Mouse (Mus musculus) left cerebral cortex, postnatal 36 days (tissue): ENCODE data around the gene Nr4a1. TPM values are rescaled to one million over a fixed set of nuclear protein-coding genes. Genes with fewer than 3 reads are reported as not detected.

Source experiments
- DNase-seq, 2 experiments: peaks; one replicate each; pipeline ENCODE4 v3.0.0; 2021 to 2022; ENCODE audit warnings: low spot score in 2 of 2, mixed read lengths in 1 of 2
- intact Hi-C: fragments of 180-260 bp; cut with DNase I; formaldehyde crosslinking; loops from one replicate; pipeline ENCODE4 v1.15.1; 2025
- total RNA-seq, 2 experiments: library from RNA; stranded (reverse); gene quantifications; 2 replicates each; pipeline ENCODE4 v1.2.3; 2021

Nr4a1 gene
- total RNA-seq, 2 experiments from 2014 or later, result 60.5 to 156 TPM

DNA sequence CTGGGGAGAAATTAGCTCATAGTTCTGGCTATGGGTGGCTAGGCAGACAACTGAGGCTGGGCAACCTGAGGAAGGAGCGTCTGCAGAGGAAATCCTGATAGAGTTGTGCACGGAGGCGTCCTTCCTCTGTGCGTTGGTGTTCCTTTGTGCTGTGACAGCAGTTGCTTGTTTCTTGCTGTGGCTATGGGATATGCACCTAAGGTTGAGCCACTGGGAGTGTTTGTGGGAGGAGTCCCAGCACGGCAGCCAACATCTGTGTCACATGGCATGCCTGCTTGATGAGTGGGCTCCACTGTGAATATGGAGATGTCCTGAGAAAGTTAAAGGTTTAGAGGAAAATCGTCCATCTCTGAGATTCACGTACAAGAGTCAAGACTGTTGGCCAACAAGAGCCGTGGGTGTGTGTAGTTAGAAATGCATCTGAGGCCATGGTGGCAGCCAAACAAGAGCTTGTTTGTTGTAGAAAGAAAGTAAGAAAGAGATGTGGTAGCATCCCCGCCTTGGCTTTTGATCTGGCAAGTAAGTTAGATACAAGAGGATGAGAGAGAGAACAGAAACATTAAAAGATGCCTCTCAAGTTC is 3.8 kb upstream of the Nr4a1 start:
- DNase-seq, result no peak
- intact Hi-C loops, result no loop called here

DNA sequence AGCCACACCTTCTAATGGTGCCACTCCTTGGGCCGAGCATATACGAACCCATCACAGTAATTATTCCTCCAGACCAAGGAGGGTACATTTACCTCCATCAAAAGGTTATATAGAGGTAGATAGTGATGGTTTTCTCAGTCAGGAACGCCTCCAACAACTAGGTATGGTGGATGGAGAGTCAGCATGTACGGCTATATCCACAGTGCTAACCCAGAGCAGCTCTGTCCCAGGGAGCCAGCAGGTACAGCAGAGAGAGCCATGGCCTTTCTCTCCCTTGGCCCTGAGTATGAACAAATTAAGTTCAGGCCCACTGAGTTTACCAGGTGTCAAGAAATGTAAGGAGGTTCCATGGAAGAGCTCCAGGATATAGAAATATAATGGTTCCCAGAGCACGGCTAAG is 2.1 kb upstream of the Nr4a1 start:
- no peak for DNase-seq
- intact Hi-C loops, result no loop called here

DNA sequence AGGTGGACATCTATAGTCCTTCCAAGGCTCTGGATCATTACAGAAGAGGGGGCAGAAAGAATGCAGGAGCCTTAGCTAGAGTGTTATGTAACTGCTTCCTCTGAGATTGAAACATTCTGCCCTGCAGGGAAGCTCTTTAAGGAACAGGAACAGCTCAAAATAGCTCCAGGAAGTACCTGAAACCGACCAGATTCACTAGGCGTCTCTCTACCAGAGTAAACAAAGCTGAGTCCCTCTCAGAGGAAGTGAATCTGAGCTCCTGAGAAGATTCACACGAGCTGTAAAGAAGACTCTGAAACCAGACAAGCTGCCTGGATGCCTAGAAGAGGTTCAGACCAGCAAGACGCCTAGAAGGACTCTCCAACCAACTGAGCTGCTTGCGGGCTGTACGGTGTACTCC is 1.5 kb upstream of the Nr4a1 start:
- intact Hi-C loops, result no loop called here
- no peak for DNase-seq

DNA sequence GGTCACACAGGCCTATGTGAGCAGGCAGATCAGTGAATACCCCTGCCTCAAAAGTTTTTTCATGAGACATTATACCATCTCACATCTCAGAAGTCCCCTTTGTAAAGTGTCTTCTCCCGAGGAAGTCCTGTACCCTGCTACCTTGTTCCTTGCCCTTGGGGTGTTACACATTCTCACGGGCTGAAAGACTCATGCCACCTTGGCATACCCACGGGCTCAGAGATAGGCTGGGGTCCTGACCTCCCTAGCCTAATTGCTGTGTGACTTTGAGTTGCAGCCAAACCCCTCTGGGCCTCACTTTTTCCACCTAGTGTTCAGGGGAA is 545 bp upstream of the Nr4a1 start:
- DNase-seq, result no peak
- intact Hi-C loops, result no loop called here

DNA sequence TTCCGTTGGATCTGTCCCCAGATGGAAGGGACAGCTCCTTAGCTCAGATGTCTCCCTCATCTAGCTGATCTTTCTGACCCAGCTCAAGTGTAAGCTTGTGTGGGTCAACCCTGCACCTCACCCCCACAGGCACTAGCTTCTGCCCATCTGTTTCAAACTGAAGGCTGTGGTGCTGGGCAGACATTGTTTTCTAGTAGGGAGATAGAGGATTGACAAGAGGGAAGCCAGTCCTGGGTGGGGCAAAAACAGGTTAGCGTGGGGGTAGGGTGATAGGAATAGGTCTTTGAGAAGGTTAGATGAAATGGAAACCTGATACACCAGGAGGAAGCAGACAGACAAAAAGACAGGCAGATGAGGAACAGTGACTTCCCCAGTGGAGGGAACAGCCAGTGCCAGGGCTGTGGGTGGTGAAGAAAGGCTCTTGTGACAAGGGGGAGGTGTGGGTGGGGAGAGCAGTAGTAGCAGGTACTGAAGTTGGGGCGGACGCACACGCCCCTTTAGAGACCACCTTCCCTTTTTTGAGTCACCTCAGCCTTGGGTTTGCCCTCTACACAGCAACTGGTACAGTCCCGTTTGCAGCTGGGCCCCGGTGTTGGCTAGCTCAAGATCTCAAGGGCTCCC is 1.9 kb downstream of the Nr4a1 start:
- intact Hi-C loops, result no loop called here
- no peak for DNase-seq

DNA sequence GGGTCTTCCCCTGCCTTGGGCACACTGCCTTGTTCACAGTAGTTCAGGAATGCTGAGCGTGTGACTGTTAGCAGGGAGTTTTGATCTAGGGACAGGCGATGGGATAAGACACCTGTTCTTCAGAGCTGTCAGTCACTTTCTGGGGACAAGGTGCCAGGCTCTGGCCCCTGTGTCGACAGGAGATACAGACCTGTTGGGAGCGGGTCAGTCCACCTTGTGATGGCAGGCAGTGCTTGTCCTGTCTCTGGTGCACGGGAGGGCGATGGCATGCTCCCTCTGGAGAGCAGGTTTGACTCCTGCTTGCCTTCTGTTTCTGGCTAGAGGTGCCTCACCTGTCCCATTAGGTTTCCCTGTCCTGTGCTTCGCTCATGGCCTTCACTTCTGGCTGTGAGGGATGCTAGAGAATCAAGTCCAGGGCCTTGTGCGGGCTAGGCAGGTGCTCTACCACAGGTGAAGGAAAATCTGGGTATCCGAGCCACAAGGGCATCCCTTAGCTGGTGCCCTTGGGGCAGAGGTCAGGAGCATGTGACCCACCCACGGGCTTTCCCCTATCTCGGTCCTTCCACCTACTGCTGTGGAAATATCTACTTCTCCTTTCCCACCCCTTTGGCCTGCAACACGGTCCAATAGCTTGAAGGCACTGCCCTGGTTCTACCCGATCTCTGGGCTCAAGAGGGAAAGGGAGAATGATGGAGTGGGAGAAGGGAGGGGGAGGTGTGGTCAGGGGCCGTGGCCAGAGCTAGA is 2.6 kb downstream of the Nr4a1 start:
- no peak for DNase-seq
- intact Hi-C loops, result no loop called here

DNA sequence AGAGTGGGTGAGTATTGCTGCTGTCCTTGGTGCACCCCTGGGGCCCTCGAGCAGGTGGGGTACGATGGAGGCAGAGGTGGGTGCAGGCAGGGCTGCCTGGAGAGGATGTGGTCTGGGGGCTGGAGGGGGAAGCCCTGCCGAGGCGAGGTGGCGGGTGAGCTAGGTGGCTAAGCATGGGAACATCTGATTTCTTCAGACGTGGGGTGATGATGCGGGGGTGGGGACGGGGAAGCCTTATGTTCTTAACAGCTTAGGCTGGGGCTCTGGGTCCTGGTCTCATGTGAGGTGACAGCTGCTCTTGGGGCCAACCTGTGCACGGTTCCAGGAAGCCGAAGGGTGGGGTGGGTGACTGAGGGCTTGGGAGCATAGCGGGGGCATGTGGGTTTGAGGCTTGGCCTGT is 4.4 kb downstream of the Nr4a1 start:
- intact Hi-C loops, result no loop called here
- DNase-seq, result no peak

DNA sequence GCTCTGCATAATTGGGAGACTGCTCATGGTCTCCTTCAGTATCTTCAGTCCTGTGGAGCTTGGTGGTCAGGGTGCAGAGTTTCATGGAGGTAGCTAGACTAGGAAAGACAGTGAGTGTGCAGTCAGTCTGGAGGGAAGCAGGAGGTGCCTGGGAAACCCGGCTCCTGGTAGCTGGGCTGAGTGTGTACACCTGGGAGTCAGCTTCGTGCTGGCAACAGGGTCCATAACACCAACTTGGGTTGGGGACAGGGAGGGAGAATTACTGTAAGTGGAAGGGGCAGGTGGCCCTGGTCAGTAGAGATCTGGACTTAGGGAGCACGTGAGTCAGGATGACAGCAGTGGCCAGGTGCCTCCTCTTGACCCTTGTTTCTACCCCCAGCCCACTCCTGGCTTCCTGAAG is 5.9 kb downstream of the Nr4a1 start:
- intact Hi-C loops, result no loop called here
- DNase-seq, result no peak

DNA sequence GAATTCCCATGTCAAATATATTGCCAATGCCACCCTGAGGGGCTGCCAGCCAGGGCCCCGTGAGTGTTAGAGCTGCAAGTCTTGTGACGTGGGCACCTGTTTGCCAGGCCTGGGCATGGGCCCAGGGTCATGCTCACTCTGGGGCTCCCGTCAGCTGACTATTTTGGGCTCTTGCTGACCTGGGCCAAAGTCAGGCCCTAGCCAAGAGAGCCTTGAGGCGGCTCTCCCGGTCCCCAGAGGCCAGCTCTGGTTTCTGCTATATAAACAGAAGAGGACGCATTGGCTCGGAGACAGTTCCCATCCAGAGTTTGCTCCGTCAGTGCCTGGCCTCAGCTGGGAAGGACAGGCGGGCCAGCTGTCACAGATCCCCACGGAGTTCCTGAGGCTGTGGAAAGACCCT is 6.3 kb downstream of the Nr4a1 start:
- no peak for DNase-seq
- intact Hi-C loops, result no loop called here

DNA sequence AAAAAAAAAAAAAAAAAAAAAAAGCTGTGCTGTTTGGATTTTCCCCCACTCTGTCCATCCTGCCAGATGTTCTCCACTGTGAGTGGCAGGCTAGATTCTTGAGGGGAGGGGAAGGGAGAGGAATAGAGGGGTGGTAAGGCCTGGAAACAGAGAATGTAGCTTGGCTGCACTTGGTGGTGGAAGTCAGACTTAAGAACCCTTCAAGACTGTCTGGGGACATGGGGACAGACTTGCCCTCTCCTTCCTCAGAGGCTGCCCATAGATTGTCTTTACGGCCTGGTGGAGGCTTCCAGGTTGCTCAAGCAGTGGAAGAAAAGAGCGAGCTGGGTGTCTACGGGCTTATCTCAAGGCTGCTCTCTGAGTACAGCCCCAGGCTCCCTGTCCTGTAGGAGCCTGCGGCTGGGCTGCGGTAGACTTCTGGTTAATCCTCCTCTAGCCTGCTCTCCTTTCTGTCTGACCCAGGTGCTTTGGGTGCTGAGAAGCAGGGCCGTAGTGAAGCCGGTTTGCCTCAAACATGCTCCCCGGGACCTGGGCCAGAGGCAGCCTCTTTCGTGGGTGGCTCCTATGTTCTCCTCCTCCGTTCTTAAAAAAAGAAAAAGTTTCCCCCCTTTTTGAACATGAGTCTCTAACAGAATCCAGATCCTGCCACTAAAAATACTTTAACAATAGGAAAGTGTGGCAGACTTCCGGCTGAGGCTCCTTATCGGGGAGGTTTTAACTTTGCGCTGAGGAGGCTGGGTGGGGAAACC is 7.0 kb downstream of the Nr4a1 start:
- intact Hi-C loops, result no loop called here
- DNase-seq, result no peak

DNA sequence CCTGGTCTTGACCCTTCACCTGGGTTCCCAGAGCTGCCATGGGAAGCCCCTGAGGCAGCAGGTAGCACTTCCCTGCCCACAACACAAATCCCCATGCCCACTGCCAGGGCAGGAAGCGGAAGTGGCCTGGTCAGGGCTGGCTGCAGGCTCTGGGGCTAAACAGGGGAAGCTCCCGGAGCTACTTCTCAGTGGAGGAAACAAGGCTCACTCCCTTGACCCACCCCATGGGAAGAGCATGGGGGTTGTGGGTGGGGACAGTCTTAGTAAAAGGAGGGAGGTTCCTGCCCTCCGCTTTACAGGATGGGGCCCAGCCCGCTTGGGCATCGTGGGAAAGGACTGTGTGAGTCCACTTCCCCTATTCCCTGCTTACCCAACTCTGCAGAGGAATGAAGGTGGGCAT is 8.4 kb downstream of the Nr4a1 start:
- intact Hi-C loops, result no loop called here
- DNase-seq, result no peak

DNA sequence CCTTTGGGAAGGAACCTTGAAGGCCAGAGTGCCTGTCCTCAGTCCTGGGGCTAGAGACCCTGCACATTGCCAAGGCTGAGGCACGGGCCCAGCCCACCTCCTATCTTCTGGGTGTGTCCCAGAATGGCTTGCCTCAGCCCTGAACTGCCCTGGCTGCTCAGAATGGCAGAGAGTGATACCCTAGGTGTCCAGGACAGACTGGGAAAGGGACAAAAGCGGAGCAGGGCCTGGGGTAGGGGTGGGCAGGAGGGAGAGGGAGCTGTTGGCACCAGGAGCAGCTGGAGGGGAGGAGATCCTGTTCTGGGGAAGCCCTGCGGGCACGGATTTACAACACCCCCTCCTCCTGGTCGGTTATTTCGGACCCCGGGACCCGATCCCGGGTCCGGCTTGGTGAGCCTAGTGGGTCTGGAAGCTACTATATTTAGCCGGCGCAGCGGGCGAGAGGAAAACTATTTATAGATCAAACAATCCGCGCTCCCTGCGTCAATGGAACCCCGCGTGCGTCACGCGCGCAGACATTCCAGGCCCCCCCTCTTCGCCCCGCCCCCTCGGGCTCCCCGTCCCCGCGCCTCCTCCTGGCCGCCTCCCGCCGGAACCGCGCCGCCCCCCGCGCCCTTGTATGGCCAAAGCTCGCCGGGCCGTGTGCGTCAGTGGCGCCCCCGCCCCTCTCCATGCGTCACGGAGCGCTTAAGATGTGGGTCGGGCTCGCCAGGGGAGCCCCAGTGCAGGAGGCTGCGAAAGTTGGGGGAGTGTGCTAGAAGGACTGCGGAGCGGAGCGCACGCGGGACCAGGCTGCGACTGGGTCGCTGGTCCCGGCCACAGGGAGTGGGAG is 12.3 kb downstream of the Nr4a1 start:
- intact Hi-C loops, result loop anchor here (2.0 kb wide), 1 partner anchor 20 kb away; no protein-coding TSS in a partner anchor
- peak; percentile 93 to 95 for DNase-seq

DNA sequence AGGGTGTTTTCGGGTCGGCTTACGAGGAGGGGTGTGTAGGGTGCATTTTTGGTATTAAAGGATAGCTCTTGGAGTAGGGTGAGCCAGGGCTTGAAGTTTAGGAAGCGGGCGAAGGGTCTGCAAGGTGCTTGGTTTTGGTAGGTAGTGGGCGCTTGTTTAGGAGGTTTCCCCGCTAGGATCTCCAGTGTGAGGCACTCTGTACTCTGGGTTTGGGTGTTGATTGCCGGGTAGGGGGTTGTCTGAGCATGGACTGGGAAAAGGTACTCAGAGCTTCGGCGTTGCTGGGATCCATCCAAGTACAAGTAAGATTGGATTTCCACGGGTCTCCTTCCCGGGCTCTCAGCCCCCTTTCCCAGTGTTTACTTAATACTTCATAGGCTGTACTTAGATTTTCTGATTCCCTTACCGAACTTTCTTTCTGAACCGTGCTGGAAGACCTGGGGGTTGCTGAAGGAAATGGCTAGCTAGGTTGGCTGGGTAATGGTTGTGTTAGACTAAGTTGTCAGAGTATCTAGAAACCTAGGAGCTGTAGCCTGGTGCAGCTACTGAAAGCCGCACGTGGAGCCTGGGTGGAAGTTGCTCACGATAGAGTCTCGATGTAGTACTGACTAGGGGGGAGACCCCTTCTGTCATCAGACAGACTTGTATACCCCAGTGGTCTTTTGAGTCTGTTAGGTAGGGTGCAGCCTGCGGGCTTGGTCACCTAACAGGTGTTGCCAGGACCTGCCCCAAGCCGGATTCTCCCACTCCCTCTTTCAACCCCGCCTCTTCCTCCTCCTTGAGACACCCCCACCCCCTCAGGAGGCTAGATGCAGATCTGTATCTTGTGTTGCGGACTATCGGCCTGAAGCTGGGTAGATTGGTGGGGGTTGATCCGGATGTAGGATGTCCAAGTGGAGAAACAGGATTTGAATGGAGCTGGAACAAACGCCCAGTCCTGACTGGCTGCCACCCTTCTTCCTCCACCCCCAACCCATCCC is 13.3 kb downstream of the Nr4a1 start:
- intact Hi-C loops, result loop anchor here (2.0 kb wide), 1 partner anchor 21 kb away; no protein-coding TSS in a partner anchor
- DNase-seq, result no peak

DNA sequence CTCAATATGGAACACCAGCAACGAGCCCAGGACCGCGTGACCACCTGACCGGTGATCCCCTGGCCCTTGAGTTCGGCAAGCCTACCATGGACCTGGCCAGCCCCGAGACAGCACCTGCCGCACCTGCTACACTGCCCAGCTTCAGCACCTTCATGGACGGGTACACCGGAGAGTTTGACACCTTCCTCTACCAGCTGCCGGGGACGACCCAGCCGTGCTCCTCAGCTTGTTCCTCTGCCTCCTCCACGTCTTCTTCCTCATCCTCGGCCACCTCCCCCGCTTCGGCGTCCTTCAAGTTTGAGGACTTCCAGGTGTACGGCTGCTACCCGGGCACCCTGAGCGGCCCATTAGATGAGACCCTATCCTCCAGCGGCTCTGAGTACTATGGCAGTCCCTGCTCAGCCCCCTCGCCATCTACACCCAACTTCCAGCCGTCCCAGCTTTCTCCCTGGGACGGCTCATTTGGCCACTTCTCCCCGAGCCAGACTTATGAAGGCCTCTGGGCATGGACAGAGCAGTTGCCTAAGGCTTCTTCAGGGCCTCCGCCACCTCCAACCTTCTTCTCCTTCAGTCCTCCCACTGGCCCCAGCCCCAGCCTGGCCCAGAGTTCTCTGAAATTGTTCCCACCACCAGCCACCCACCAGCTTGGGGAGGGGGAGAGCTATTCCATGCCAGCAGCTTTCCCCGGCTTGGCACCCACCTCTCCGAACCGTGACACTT is 16.2 kb downstream of the Nr4a1 start:
- intact Hi-C loops, result no loop called here
- DNase-seq, result no peak

DNA sequence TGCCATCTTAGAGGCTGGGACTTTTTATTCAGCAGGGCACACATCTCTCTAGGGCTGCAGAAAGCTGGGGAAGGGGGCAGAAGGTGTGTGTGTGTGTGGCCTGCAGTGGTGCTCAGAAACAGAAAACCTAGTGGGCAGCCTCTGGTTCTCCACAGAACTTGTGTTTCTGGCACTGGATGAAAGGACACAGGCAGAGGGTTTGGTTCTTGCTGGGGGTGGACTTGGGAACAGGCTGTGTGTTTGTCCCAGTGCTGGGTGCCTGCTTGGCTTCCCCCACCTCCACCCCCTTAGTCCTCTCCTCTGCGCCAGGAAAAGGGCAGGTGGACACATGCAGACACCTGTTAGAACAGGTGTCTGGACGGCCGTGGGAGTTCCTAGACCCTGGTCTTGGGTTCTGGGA is 17.0 kb downstream of the Nr4a1 start:
- intact Hi-C loops, result no loop called here
- DNase-seq, result no peak

DNA sequence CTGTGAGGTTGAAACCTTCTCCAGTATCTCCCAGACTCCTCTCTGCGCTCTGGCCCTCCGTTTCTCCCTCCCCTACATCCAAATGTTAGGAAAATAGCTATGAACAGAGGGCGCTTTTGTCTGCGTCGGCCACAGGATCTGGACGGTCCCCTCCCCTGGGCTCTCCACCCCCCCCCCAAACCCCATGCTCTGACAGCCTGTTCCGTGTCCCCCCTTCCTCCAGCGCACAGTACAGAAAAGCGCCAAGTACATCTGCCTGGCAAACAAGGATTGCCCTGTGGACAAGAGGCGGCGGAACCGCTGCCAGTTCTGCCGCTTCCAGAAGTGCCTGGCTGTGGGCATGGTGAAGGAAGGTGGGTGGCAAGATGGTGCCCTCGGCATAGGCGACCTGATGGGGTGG is 17.4 kb downstream of the Nr4a1 start:
- no peak for DNase-seq
- intact Hi-C loops, result no loop called here

DNA sequence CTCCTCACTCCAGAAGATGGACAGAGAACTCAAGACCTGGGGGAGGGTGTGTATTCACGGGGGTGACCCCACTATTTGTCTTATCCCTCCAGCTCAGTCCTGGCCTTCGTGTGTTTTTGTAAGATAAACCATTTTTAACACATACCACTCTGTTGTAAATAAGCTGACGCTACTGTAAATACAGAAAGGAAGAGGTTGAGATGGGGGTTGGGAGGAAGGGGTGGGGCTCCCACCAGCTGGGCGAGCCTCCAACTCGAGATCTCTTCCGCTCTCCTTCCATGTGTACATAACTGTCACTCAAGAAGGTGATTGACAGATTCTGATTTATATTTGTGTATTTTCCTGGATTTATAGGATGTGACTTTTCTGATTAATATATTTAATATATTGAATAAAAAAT is 20.3 kb downstream of the Nr4a1 start:
- no peak for DNase-seq
- intact Hi-C loops, result no loop called here

DNA sequence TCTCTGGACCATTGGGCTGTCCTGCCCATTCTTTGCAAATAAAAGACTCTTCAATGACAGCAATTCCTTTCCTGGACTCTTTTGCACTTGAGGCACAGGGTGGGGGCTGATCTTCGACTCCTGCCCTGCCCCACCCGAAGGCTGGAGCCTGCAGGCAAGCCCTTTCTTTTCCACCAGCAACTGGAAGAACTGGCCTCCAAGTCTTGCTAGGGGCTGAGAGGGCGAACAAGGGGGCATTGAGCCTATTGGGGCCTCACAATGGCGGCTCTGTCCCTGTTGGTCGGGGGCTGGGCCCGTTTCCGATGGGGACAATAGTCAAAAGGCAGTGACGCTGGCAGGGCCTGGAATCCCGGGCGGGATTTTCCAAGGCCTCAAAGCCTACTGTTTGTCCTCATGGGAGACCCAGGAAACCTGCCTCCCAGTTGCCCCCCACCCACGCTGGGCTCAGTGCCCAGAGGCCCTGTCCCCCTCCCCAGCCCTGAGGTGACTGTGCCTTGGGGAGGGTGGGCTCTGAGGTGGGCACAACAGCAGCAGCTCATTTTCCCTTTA is 23.4 kb downstream of the Nr4a1 start:
- DNase-seq, result no peak
- intact Hi-C loops, result no loop called here
